Mouse (Mus musculus) limb, embryonic 14.5 days (tissue): ENCODE results near the gene Cetn4. TPM values are rescaled to one million over a fixed set of nuclear protein-coding genes. Genes with fewer than 3 reads are reported as not detected.

Experiments
- ATAC-seq: fragments of 200-750 bp; cut with Nextera tagmentation; 2 replicates; pipeline ENCODE4 v1.8.0; 2017; ENCODE audit warnings: low read depth, moderate number of reproducible peaks, moderate TSS enrichment; ENCODE audit not compliant: low FRiP score
- DNase-seq: peaks from one replicate; pipeline ENCODE4 v3.0.0-alpha.2; 2015; ENCODE audit warnings: low spot score
- H3K27ac ChIP-seq: fragments of 300-500 bp; sonication (generic); replicated peaks from 2 replicates; pipeline ENCODE4 v1.5.1; 2014; ENCODE audit warnings: low read depth, mild to moderate bottlenecking, low read length, moderate library complexity, mixed read lengths
- H3K27me3 ChIP-seq: fragments of 300-500 bp; sonication (generic); 2 replicates; pipeline ENCODE4 v1.6.1; 2014; ENCODE audit warnings: low read length, mixed read lengths; ENCODE audit not compliant: control insufficient read depth, insufficient read depth
- H3K36me3 ChIP-seq: fragments of 300-500 bp; sonication (generic); 2 replicates; pipeline ENCODE4 v1.6.1; 2014; ENCODE audit warnings: mild to moderate bottlenecking, low read length, moderate library complexity, mixed read lengths; ENCODE audit not compliant: control insufficient read depth, insufficient read depth
- H3K4me1 ChIP-seq: fragments of 300-500 bp; sonication (generic); 2 replicates; pipeline ENCODE4 v1.6.1; 2014; ENCODE audit warnings: antibody characterized with exemption, low read length, mixed read lengths; ENCODE audit not compliant: control insufficient read depth, insufficient read depth
- H3K4me2 ChIP-seq: fragments of 300-500 bp; sonication (generic); replicated peaks from 2 replicates; pipeline ENCODE4 v1.6.1; 2014; ENCODE audit warnings: low read depth, mild to moderate bottlenecking, low read length, moderate library complexity; ENCODE audit not compliant: severe bottlenecking
- H3K4me3 ChIP-seq: fragments of 300-500 bp; sonication (generic); replicated peaks from 2 replicates; pipeline ENCODE4 v1.5.1; 2014; ENCODE audit warnings: low read length
- H3K9ac ChIP-seq: fragments of 300-500 bp; sonication (generic); 2 replicates; pipeline ENCODE4 v1.6.1; 2014; ENCODE audit warnings: mild to moderate bottlenecking, low read depth, low read length, moderate library complexity; ENCODE audit not compliant: severe bottlenecking
- H3K9me3 ChIP-seq: fragments of 300-500 bp; sonication (generic); 2 replicates; pipeline ENCODE4 v1.6.1; 2016; ENCODE audit warnings: low read length; ENCODE audit not compliant: control insufficient read depth
- POLR2A ChIP-seq: fragments of 200-500 bp; IDR thresholded peaks from 2 replicates; pipeline ENCODE4 v1.8.0; 2012; ENCODE audit warnings: inconsistent platforms, mild to moderate bottlenecking, moderate library complexity, borderline replicate concordance; ENCODE audit not compliant: insufficient read depth, insufficient read length; ENCODE audit errors: extremely low read depth
- WGBS: fragments of 180-500 bp; shearing (Covaris S2); extraction: QIAGEN DNeasy Blood & Tissue Kit; methylation state at CpG from one replicate; pipeline ENCODE4 v1.1.7; 2014; 5-methylcytosine and 5-hydroxymethylcytosine counted together
- polyA plus RNA-seq, 2 experiments: library from polyadenylated mRNA; depleted of rRNA in 1 of 2; stranded (reverse) in 1 of 2; unstranded in 1 of 2; fragments of >200 nt; fragmentation: Nextera tagmentation in 1 of 2; extraction: Ambion mirVana in 1 of 2; gene quantifications; 2 replicates each; pipeline versions ENCODE4 v1.2.1 to v1.2.3; 2012 to 2014

Cetn4 gene
- 1.8 and 3.4 TPM in 2 replicates for polyA plus RNA-seq (2012; rRNA removed)
- 1.8 and 2.6 TPM in 2 replicates for polyA plus RNA-seq (2014; fragmentation: Nextera tagmentation; extraction: Ambion mirVana)

- Histone ChIP-seq H3K4me1 (0 out of 2 replicates have a peak, but pooled peaks cover 6% of the 10 kb centered on the region), H3K4me2 (peak within 1 kb of the TSS; percentile 73), H3K36me3 (no peaks in the 10 kb centered on the region), H3K9ac (peak within 1 kb of the TSS; percentile 82), H3K27me3 (no peaks in the 10 kb centered on the region), H3K27ac (peak within 1 kb of the TSS; percentile 73), H3K4me3 (peak within 1 kb of the TSS; percentile 80), H3K9me3 (no peaks in the 10 kb centered on the region)
- TF ChIP-seq POLR2A: peak; percentile 48; the same call in 1 of the 2 replicates
- 1% methylated on average over 45 of the region's 54 CpGs for WGBS
- ATAC-seq: peak; percentile 99
- DNase-seq: peak; percentile 94
Measured at GRCm38 (mm10) chr3:37312370-37312941, at the start of gene Cetn4, which contains the start of gene Bbs12. Gene Cetn4 (minus strand): TSS chr3:37312708. Gene Bbs12 (plus strand): TSS chr3:37312554.

- no peak for ATAC-seq
- no peak for DNase-seq
- Histone ChIP-seq H3K4me3 (no peak overlapping the region), H3K4me2 (no peak overlapping the region), H3K4me1 (peaks cover 4% of the 10 kb centered on the region), H3K9me3 (no peaks in the 10 kb centered on the region), H3K27ac (no peak overlapping the region), H3K36me3 (no peaks in the 10 kb centered on the region), H3K9ac (no peak overlapping the region), H3K27me3 (no peaks in the 10 kb centered on the region)
- no peak for TF ChIP-seq POLR2A
- WGBS: 70% methylated on average over 9 of the region's 9 CpGs
Measured at GRCm38 (mm10) chr3:37360729-37361128, 48.2 kb upstream of the Cetn4 start.

- ATAC-seq (no peak), DNase-seq (no peak)
- peak overlapping the region; percentile 74 for H3K27ac ChIP-seq
Measured at GRCm38 (mm10) chr3:37354737-37355136, 42.2 kb upstream of the Cetn4 start.

GRCm38 (mm10) chr3:37353951-37354481 lies 41.5 kb upstream of the Cetn4 start:
- no peaks in the 10 kb centered on the region for H3K9me3 ChIP-seq
- no peak overlapping the region for H3K4me3 ChIP-seq
- no peak overlapping the region; the same call in 1 of the 2 replicates for H3K4me2 ChIP-seq
- no peak overlapping the region; the same call in 1 of the 2 replicates for H3K9ac ChIP-seq
- H3K27me3 ChIP-seq: no peaks in the 10 kb centered on the region
- DNase-seq: peak; percentile 78
- WGBS: 17% methylated on average over 10 of the region's 10 CpGs
- peaks cover 26% of the 10 kb centered on the region for H3K4me1 ChIP-seq
- peak; percentile 93 for ATAC-seq
- H3K27ac ChIP-seq: peak overlapping the region; percentile 74
- no peak for TF ChIP-seq POLR2A
- 0 out of 2 replicates have a peak, but pooled peaks cover 4% of the 10 kb centered on the region for H3K36me3 ChIP-seq

More at GRCm38 (mm10) chr3:37354737-37355136, 42.2 kb upstream of the Cetn4 start:
- Histone ChIP-seq H3K4me3 (no peak overlapping the region), H3K27me3 (no peaks in the 10 kb centered on the region), H3K4me2 (no peak overlapping the region; the same call in 1 of the 2 replicates), H3K9me3 (no peaks in the 10 kb centered on the region), H3K4me1 (peaks cover 22% of the 10 kb centered on the region), H3K36me3 (0 out of 2 replicates have a peak, but pooled peaks cover 4% of the 10 kb centered on the region), H3K9ac (no peak overlapping the region)
- TF ChIP-seq POLR2A: no peak
- WGBS: 54% methylated on average over 1 of the region's 1 CpGs

GRCm38 (mm10) chr3:37350386-37350785 lies 37.9 kb upstream of the Cetn4 start:
- Histone ChIP-seq H3K36me3 (0 out of 2 replicates have a peak, but pooled peaks cover 4% of the 10 kb centered on the region), H3K27me3 (no peaks in the 10 kb centered on the region), H3K9ac (no peak overlapping the region), H3K27ac (no peak overlapping the region), H3K4me2 (peak overlapping the region; percentile 92; the same call in 1 of the 2 replicates), H3K9me3 (no peaks in the 10 kb centered on the region), H3K4me1 (peaks cover 30% of the 10 kb centered on the region), H3K4me3 (peak overlapping the region; percentile 8; the same call in 1 of the 2 replicates)
- 75% methylated on average over 7 of the region's 7 CpGs for WGBS
- TF ChIP-seq POLR2A: no peak
- ATAC-seq (no peak), DNase-seq (no peak)
